Mouse (Mus musculus): Measurements from ENCODE around the gene Lhfpl2.

The Lhfpl2 gene

GRCm38 (mm10) chr13:94057563-94058560, at the start of gene Lhfpl2:
TSS of gene Lhfpl2 (plus strand) at chr13:94057796.
- DNase-seq (ENCODE audit: low read depth, low spot score): peak; percentile 80

- DNase-seq (ENCODE audit: low read depth, low spot score): no peak
Observed at GRCm38 (mm10) chr13:94011996-94012575, 45.5 kb upstream of the Lhfpl2 start.

GRCm38 (mm10) chr13:94013986-94014385, 43.6 kb upstream of the Lhfpl2 start:
- DNase-seq (ENCODE audit: low read depth, low spot score): no peak

GRCm38 (mm10) chr13:94024575-94024974, 33.0 kb upstream of the Lhfpl2 start:
- peak; percentile 34 for DNase-seq (ENCODE audit: low read depth, low spot score)

- DNase-seq (ENCODE audit: low read depth, low spot score): no peak
Observed at GRCm38 (mm10) chr13:94029147-94029546, 28.4 kb upstream of the Lhfpl2 start.

- peak; percentile 84 for DNase-seq (ENCODE audit: low read depth, low spot score)
Observed at GRCm38 (mm10) chr13:94030551-94030950, 27.0 kb upstream of the Lhfpl2 start.

GRCm38 (mm10) chr13:94037313-94038051, 20.1 kb upstream of the Lhfpl2 start:
- DNase-seq (ENCODE audit: low read depth, low spot score): no peak

GRCm38 (mm10) chr13:94038052-94038340, 19.6 kb upstream of the Lhfpl2 start:
- no peak for DNase-seq (ENCODE audit: low read depth, low spot score)

GRCm38 (mm10) chr13:94050036-94050435, 7.6 kb upstream of the Lhfpl2 start:
- no peak for DNase-seq (ENCODE audit: low read depth, low spot score)

- DNase-seq (ENCODE audit: low read depth, low spot score): no peak
Observed at GRCm38 (mm10) chr13:94050782-94051181, 6.8 kb upstream of the Lhfpl2 start.

- peak; percentile 74 for DNase-seq (ENCODE audit: low read depth, low spot score)
Observed at GRCm38 (mm10) chr13:94057036-94057562, 497 bp upstream of the Lhfpl2 start.

- no peak for DNase-seq (ENCODE audit: low read depth, low spot score)
Observed at GRCm38 (mm10) chr13:94058642-94059222, 1.1 kb downstream of the Lhfpl2 start.

- peak; percentile 34 for DNase-seq (ENCODE audit: low read depth, low spot score)
Observed at GRCm38 (mm10) chr13:94059373-94059772, 1.8 kb downstream of the Lhfpl2 start.

GRCm38 (mm10) chr13:94059778-94060177, 2.2 kb downstream of the Lhfpl2 start:
- DNase-seq (ENCODE audit: low read depth, low spot score): peak; percentile 73

GRCm38 (mm10) chr13:94060461-94060860, 2.9 kb downstream of the Lhfpl2 start:
- DNase-seq (ENCODE audit: low read depth, low spot score): no peak

GRCm38 (mm10) chr13:94061256-94061877, 3.8 kb downstream of the Lhfpl2 start:
- DNase-seq (ENCODE audit: low read depth, low spot score): no peak

GRCm38 (mm10) chr13:94062349-94063111, 4.9 kb downstream of the Lhfpl2 start:
- peak; percentile 80 for DNase-seq (ENCODE audit: low read depth, low spot score)

GRCm38 (mm10) chr13:94063156-94063555, 5.6 kb downstream of the Lhfpl2 start:
- peak; percentile 51 for DNase-seq (ENCODE audit: low read depth, low spot score)

- DNase-seq (ENCODE audit: low read depth, low spot score): no peak
Observed at GRCm38 (mm10) chr13:94064571-94064970, 7.0 kb downstream of the Lhfpl2 start.

- peak; percentile 86 for DNase-seq (ENCODE audit: low read depth, low spot score)
Observed at GRCm38 (mm10) chr13:94065276-94066050, 7.9 kb downstream of the Lhfpl2 start.
